Mouse (Mus musculus) cerebellum, adult (tissue): ENCODE measurements around the gene Prpsap1.

Experiments
- ATAC-seq: cut with Nextera tagmentation; 2 replicates; pipeline ENCODE4 v1.9.2; 2017; ENCODE audit warnings: mild to moderate bottlenecking, moderate library complexity, mixed read lengths; ENCODE audit not compliant: insufficient number of reproducible peaks, low FRiP score, low TSS enrichment

The Prpsap1 gene

DNA sequence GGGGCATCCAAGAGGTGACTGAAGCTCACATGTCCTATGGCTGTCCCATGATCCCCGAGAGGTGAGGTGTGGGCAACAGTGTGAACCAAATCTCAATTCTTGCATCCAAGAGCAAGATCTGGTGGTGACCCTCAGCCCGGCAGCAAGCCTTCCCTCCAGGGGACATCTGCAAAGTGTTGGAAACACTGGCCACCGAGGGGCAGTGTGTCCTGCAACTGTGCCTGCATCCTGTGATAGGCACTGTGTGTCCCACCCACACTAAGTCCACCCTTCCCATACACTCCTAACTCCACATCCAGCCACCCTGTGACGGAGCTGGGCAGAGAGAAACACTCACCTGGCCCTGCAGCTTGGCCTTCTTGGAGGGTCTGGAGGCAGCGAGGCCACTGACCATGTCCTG lies 46.2 kb downstream of the Prpsap1 start:
- no peak for ATAC-seq

GRCm38 (mm10) chr11:116446308-116446887 lies 47.6 kb downstream of the Prpsap1 start:
- 0 out of 2 replicates have a peak, but pooled peaks have one; percentile 40 for ATAC-seq

GRCm38 (mm10) chr11:116445596-116446307 lies 48.2 kb downstream of the Prpsap1 start:
- peak; percentile 49; the same call in 1 of the 2 replicates for ATAC-seq

DNA sequence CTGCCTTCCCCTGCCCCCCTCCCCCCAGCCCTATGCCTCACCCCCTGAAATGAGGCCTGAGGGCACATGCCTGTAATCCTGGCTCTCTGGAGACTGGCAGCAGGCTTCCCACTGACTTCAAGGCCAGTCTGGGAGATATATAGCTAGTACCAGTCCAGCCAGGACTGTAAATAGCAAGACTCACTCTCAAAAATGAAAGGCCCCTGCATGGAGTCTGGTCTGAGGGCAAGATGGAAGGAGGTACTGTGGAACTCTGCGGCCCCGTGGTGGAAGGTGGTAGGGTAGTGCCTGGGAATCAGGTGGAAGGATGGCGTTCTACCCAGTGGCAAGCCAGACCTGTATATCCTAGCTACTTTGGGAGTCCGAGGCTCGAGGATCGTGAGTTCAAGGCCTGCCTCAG lies 50.1 kb downstream of the Prpsap1 start:
- no peak for ATAC-seq

DNA sequence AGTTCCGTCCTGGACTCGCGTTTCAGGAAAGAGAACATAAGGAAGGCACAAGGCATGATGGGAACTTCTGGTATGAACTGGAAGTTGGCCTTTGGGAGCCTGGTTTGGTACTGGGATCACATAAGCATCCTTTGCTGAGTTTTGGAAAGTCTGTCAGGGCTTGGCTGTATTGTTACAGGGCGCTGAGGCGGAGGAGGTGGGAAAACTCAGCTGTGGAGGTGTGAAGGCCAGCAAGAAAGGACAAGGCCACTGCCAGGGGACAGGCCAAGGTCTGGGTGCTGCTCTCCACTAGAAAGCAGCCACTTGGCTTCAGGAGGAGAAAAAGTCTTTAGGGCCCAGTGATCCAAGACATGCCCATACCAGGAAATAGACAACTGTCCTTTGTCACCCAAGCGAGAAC lies 50.7 kb downstream of the Prpsap1 start:
- ATAC-seq = no peak

- no peak for ATAC-seq
These were observed 51.2 kb downstream of the Prpsap1 start for GRCm38 (mm10) chr11:116442867-116443177.

- no peak for ATAC-seq
These were observed 51.7 kb downstream of the Prpsap1 start for GRCm38 (mm10) chr11:116442129-116442866.

GRCm38 (mm10) chr11:116440408-116441068 lies 53.5 kb downstream of the Prpsap1 start:
- no peak for ATAC-seq

- ATAC-seq = no peak
These were observed 54.4 kb downstream of the Prpsap1 start for GRCm38 (mm10) chr11:116439269-116440240.

DNA sequence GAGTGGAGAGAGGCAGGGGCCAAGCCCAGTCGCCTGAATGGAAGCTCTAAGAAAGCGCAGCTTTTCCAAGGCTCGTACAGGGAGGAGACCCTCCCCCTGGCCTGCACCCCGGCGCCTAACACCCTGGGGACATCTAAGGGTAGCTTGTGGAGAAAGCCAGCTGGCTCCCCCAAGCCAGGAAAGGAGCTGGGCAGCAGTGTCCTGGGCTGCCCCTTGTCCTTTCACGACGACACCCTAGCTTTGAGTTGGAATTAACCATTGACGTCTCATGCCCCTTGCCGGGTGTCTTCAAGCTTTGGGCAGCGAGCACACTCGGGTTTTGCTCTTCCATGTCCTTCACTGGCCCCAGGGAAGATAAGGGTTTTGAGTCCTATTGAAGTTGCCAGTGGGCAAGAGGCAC lies 56.5 kb downstream of the Prpsap1 start:
- no peak for ATAC-seq

GRCm38 (mm10) chr11:116436725-116437331 lies 57.2 kb downstream of the Prpsap1 start:
- no peak for ATAC-seq

DNA sequence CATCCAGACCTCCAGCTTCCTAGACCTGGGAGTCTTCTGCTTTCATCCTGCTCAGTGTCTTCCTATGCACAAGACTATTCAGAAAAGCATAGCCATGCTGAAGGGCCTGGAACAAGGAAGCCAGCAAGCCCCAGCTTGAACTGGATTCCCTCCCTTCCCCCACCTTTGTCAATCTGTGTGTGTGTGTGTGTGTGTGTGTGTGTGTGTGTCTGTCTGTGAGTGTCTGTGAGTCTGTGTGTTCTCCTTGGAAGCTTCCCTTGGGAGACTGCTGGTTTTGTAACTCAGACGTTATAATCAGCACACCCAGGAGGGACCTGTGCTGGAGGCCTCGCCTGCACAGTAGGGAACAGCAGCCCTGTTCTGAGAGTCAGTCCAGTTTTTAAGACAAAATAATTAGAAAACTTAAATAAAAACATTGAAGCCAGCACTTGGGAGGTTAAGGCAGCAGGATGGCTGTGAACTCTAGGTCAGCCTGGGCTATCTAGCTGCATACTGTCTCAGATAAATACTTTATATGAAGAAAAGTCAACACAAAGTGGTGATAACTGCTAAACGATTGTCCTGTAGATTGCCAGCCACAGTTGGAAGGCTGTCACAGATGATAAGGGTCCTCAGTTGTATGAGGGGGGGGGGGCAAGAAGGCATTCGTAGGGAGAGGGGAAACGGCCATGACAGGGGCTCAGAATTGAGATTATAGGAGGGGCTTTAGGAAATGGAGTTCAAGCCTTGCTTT lies 57.8 kb downstream of the Prpsap1 start:
- no peak for ATAC-seq

DNA sequence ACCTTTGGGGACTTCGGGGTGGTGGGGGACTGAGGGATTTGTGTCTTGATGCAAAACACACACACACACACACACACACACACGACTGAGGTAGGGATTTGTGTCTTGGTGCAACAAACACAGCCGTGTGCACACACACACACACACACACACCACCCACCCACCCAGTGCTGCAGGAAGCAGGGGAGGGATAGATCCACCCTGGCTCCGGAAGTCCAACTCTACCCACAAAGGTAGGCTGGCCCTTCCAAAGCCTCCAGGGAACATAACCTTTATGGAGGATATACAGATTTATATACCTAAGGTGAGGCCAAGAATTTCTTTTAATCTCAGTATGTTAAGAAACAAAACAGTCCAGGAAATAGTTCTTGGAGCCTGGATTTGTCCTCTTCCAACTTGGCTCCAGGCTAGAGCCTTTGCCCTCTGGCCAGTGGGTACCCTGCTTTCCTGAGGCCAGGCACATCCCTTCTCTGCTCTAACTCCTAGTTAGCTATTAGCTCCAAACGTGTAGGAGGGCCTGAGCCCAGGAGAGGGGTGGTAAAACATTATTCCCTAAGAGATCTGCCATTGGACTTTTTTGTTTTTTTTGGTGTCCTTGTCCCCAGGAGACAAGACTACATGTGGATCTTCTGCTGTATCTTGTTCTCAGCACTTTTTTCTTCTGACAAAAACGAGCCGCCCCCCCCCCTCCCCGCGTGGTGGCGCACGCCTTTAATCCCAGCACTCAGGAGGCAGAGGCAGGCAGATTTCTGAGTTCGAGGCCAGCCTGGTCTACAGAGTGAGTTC lies 58.8 kb downstream of the Prpsap1 start:
- no peak for ATAC-seq

DNA sequence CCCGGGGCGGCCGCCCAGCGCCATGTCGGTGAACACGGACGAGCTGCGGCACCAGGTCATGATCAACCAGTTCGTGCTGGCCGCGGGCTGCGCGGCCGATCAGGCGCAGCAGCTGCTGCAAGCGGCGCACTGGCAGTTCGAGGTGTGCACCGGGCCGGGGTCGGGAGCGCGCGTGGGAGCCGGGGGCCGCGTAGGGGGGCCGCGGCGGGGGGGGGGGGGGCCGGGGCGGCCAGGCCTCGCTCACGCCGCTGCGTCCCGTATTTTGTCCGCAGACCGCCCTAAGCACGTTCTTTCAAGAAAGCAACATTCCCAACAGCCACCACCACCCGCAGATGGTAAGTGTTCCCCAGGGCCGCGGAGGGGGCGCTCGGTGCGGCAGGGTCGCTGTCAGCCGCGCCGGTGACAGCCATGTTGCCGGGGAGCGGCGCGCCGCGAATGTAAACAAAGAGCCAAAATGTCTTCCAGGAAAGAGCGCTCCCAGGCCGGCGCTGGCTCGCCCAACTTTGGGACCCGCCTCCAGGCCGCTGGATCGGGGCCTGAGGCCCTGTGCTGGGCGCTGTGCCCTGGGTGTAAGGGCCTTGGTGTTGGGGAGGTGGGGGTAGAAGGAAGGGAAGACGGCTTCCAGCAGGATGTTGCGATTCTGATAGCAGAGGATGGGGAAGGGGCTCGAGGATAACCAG lies 59.6 kb downstream of the Prpsap1 start:
- ATAC-seq = no peak

DNA sequence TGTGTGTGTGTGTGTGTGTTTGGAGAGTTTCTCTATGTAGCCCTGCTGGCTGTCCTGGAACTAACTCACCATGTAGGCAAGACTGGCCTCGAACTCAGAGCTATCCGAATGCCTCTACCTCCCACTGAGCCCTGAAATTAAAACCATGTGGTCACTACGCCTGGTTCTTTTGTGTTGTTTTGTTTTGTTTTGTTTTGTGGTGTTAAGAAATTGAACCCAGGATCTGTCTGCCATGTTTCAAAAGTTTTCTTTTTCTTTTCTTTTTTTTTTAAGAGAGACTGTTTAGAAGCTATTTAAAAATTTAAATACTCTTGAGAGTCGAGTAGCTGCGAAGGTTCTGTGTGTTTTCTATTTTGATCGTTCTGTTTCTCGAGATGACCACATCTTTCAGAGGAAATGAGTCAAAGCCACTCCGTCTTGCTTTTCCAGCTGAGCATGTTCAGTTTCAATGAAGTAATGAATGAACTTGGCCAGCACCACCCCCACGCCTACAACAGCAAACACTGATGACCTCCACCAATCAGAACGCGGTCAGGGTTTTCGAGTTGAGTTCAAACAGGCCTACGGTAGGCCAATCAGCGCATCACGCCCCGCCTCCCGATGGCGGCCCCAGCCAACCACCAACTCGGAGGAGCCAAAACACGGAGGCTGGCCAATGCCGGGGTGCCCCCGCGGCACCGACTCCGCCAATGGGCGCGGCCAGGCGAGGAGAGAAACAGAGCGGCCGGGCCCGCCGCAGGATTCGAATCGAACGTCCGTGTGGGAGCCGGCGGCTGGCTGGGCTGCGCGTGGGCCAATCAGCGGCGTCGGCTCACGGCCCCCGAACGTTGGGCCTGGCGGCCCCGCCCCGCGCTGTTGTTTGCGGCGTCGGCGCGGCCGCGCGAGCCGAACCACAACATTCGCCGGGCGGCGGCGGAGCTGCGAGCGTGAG lies 60.4 kb downstream of the Prpsap1 start, which contains the start of gene Ubald2:
Ubald2 (plus strand) TSS at position 739 of the 931 bp plus-strand sequence.
- peak; percentile 98 for ATAC-seq

DNA sequence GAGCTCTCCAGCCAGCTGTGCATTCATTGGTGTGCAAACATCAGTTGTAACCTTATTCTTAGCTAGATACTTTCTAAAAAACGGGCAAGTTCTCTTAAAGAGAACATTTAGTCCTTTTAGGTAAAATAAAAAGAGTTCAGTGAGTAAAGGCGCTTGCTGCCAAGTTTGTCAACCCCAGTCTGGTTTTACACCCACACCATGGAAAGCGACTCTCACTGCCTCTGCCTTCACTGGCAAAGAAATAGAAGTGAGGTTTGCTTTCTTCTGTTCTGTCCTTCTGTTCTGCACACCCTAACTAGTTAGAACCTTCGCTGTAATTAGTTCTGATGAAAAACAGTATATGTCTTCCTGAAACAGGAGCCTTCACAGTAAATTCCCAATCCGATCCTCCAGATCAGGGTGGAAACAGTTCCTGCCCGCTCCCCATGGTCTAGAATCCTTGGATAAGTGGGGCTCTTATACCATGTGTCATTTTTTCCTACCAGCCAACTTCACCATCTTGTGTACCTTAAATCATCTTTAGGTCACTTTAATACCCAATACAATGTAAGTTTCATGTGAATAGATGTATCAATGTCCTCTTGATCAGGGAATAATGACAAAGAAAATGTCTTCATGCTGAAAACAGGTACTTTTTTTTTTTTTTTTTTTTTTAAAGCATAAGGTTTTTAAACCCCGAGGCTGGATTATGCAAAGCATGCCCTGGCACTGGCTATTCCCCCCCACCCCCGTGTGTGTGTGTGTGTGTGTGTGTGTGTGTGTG lies 61.2 kb downstream of the Prpsap1 start:
- no peak for ATAC-seq
